Mouse (Mus musculus) forebrain, embryonic 16.5 days (tissue): ENCODE data around the gene Awat1. TPM values are rescaled to one million over a fixed set of nuclear protein-coding genes. Genes with fewer than 3 reads are reported as not detected.

Experiments
- ATAC-seq: fragments of 200-750 bp; cut with Nextera tagmentation; 2 replicates; pipeline ENCODE4 v1.8.0; 2017; ENCODE audit warnings: mild to moderate bottlenecking, moderate library complexity
- H3K27ac ChIP-seq: fragments of 300-500 bp; sonication (generic); 2 replicates; pipeline ENCODE4 v1.5.1; 2014; ENCODE audit warnings: low read length, control low read depth
- H3K27me3 ChIP-seq: fragments of 300-500 bp; sonication (generic); replicated peaks from 2 replicates; pipeline ENCODE4 v1.6.1; 2014; ENCODE audit warnings: low read length; ENCODE audit not compliant: control insufficient read depth, insufficient read depth
- H3K36me3 ChIP-seq: fragments of 300-500 bp; sonication (generic); 2 replicates; pipeline ENCODE4 v1.6.1; 2014; ENCODE audit not compliant: control insufficient read depth, insufficient read depth
- H3K4me1 ChIP-seq: fragments of 300-500 bp; sonication (generic); replicated peaks from 2 replicates; pipeline ENCODE4 v1.6.1; 2014; ENCODE audit warnings: low read length; ENCODE audit not compliant: control insufficient read depth, insufficient read depth
- H3K4me2 ChIP-seq: fragments of 300-500 bp; sonication (generic); 2 replicates; pipeline ENCODE4 v1.6.1; 2014; ENCODE audit warnings: mild to moderate bottlenecking, low read length, control low read depth
- H3K4me3 ChIP-seq: fragments of 300-500 bp; sonication (generic); replicated peaks from 2 replicates; pipeline ENCODE4 v1.5.1; 2014; ENCODE audit warnings: mild to moderate bottlenecking, low read length, control low read depth
- H3K9ac ChIP-seq: fragments of 300-500 bp; sonication (generic); replicated peaks from 2 replicates; pipeline ENCODE4 v1.6.1; 2014; ENCODE audit warnings: low read depth, low read length, control low read depth
- H3K9me3 ChIP-seq: fragments of 300-500 bp; sonication (generic); 2 replicates; pipeline ENCODE4 v1.6.1; 2016; ENCODE audit warnings: low read length; ENCODE audit not compliant: control insufficient read depth
- WGBS: fragments of 180-500 bp; shearing (Covaris S2); extraction: QIAGEN DNeasy Blood & Tissue Kit; methylation state at CpG from one replicate; pipeline ENCODE4 v1.1.7; 2014; 5-methylcytosine and 5-hydroxymethylcytosine counted together
- polyA plus RNA-seq: library from polyadenylated mRNA; unstranded; fragments of >200 nt; fragmentation: Nextera tagmentation; extraction: Ambion mirVana; gene quantifications from 2 replicates; pipeline ENCODE4 v1.2.1, GENCODE M21; 2015

Gene Awat1
- not detected in 2 replicates for polyA plus RNA-seq

GRCm38 (mm10) chrX:100571951-100572350 is at the start of gene Awat1:
Gene Awat1 (plus strand): TSS chrX:100572251.
- H3K27me3 ChIP-seq: no peaks in the 10 kb centered on the region
- H3K27ac ChIP-seq: no peak within 1 kb of the TSS
- no peak for ATAC-seq
- no peaks in the 10 kb centered on the region for H3K4me1 ChIP-seq
- no peaks in the 10 kb centered on the region for H3K36me3 ChIP-seq
- WGBS: 93% methylated on average over 1 of the region's 1 CpGs
- no peaks in the 10 kb centered on the region for H3K9me3 ChIP-seq
- no peak within 1 kb of the TSS for H3K4me3 ChIP-seq
- no peak within 1 kb of the TSS for H3K4me2 ChIP-seq
- H3K9ac ChIP-seq: no peak within 1 kb of the TSS

GRCm38 (mm10) chrX:100524471-100524870 is 47.6 kb upstream of the Awat1 start, which contains the start of gene Dgat2l6:
Gene Dgat2l6 (plus strand): TSS chrX:100524838.
- no peaks in the 10 kb centered on the region for H3K9me3 ChIP-seq

GRCm38 (mm10) chrX:100556026-100556425 is 16.0 kb upstream of the Awat1 start:
- H3K27ac ChIP-seq: no peak overlapping the region
- H3K36me3 ChIP-seq: no peaks in the 10 kb centered on the region
- WGBS: 89% methylated on average over 3 of the region's 3 CpGs
- H3K4me1 ChIP-seq: no peaks in the 10 kb centered on the region
- H3K27me3 ChIP-seq: no peaks in the 10 kb centered on the region
- H3K9ac ChIP-seq: no peak overlapping the region
- H3K9me3 ChIP-seq: no peaks in the 10 kb centered on the region
- no peak for ATAC-seq
- H3K4me2 ChIP-seq: no peak overlapping the region
- H3K4me3 ChIP-seq: no peak overlapping the region

More at GRCm38 (mm10) chrX:100524471-100524870, 47.6 kb upstream of the Awat1 start, which contains the start of gene Dgat2l6:
- no peak within 1 kb of the TSS for H3K9ac ChIP-seq
- H3K4me3 ChIP-seq: no peak within 1 kb of the TSS
- 64% methylated on average over 4 of the region's 4 CpGs for WGBS
- H3K36me3 ChIP-seq: no peaks in the 10 kb centered on the region
- H3K27me3 ChIP-seq: no peaks in the 10 kb centered on the region
- no peak for ATAC-seq
- no peak within 1 kb of the TSS for H3K4me2 ChIP-seq
- H3K27ac ChIP-seq: no peak within 1 kb of the TSS
- H3K4me1 ChIP-seq: no peaks in the 10 kb centered on the region

GRCm38 (mm10) chrX:100565696-100566095 is 6.4 kb upstream of the Awat1 start:
- no peak for ATAC-seq
- 90% methylated on average over 3 of the region's 3 CpGs for WGBS
- Histone ChIP-seq H3K4me2 (no peak overlapping the region), H3K36me3 (no peaks in the 10 kb centered on the region), H3K27ac (no peak overlapping the region), H3K4me3 (no peak overlapping the region), H3K4me1 (no peaks in the 10 kb centered on the region), H3K9ac (no peak overlapping the region), H3K9me3 (no peaks in the 10 kb centered on the region), H3K27me3 (no peaks in the 10 kb centered on the region)

GRCm38 (mm10) chrX:100594791-100595190 is 22.7 kb downstream of the Awat1 start, which contains the start of gene P2ry4:
Gene P2ry4 (minus strand): TSS chrX:100594869.
- no peak within 1 kb of the TSS for H3K4me2 ChIP-seq
- WGBS: 66% methylated on average over 4 of the region's 4 CpGs
- H3K9me3 ChIP-seq: no peaks in the 10 kb centered on the region
- H3K27ac ChIP-seq: no peak within 1 kb of the TSS
- H3K27me3 ChIP-seq: no peaks in the 10 kb centered on the region
- no peak within 1 kb of the TSS for H3K9ac ChIP-seq
- no peak for ATAC-seq
- no peaks in the 10 kb centered on the region for H3K4me1 ChIP-seq
- H3K4me3 ChIP-seq: no peak within 1 kb of the TSS
- H3K36me3 ChIP-seq: no peaks in the 10 kb centered on the region

GRCm38 (mm10) chrX:100597439-100597838 is 25.4 kb downstream of the Awat1 start:
- Histone ChIP-seq H3K9ac (no peak overlapping the region), H3K9me3 (no peaks in the 10 kb centered on the region), H3K4me1 (no peaks in the 10 kb centered on the region), H3K27ac (no peak overlapping the region), H3K27me3 (no peaks in the 10 kb centered on the region; the same call in 1 of the 2 replicates), H3K36me3 (no peaks in the 10 kb centered on the region), H3K4me3 (no peak overlapping the region), H3K4me2 (no peak overlapping the region)
- 26% methylated on average over 5 of the region's 5 CpGs for WGBS
- no peak for ATAC-seq

GRCm38 (mm10) chrX:100599755-100600154 is 27.7 kb downstream of the Awat1 start:
- 59% methylated on average over 4 of the region's 4 CpGs for WGBS
- no peak for ATAC-seq

GRCm38 (mm10) chrX:100605314-100605713 is 33.3 kb downstream of the Awat1 start, which contains the start of gene Arr3:
Gene Arr3 (plus strand): TSS chrX:100605497.
- H3K4me1 ChIP-seq: no peaks in the 10 kb centered on the region
- H3K27me3 ChIP-seq: no peaks in the 10 kb centered on the region; the same call in 1 of the 2 replicates
- no peaks in the 10 kb centered on the region for H3K9me3 ChIP-seq
- no peak within 1 kb of the TSS for H3K4me2 ChIP-seq
- H3K36me3 ChIP-seq: no peaks in the 10 kb centered on the region
- 56% methylated on average over 1 of the region's 1 CpGs for WGBS
- H3K9ac ChIP-seq: no peak within 1 kb of the TSS
- no peak within 1 kb of the TSS for H3K4me3 ChIP-seq
- ATAC-seq: no peak
- no peak within 1 kb of the TSS for H3K27ac ChIP-seq

More at GRCm38 (mm10) chrX:100599755-100600154, 27.7 kb downstream of the Awat1 start:
- Histone ChIP-seq H3K4me1 (no peaks in the 10 kb centered on the region), H3K9me3 (no peaks in the 10 kb centered on the region), H3K4me2 (no peak overlapping the region), H3K27me3 (no peaks in the 10 kb centered on the region; the same call in 1 of the 2 replicates), H3K9ac (no peak overlapping the region), H3K36me3 (no peaks in the 10 kb centered on the region), H3K4me3 (no peak overlapping the region), H3K27ac (no peak overlapping the region)

GRCm38 (mm10) chrX:100618488-100618887 is 46.4 kb downstream of the Awat1 start:
- no peak overlapping the region for H3K9ac ChIP-seq
- WGBS: 74% methylated on average over 3 of the region's 3 CpGs
- no peak overlapping the region for H3K27ac ChIP-seq
- H3K4me3 ChIP-seq: no peak overlapping the region
- H3K27me3 ChIP-seq: no peaks in the 10 kb centered on the region
- ATAC-seq: no peak
- H3K9me3 ChIP-seq: no peaks in the 10 kb centered on the region
- no peak overlapping the region for H3K4me2 ChIP-seq
- H3K4me1 ChIP-seq: no peaks in the 10 kb centered on the region
- H3K36me3 ChIP-seq: no peaks in the 10 kb centered on the region

GRCm38 (mm10) chrX:100621366-100621765 is 49.3 kb downstream of the Awat1 start:
- WGBS: 70% methylated on average over 2 of the region's 2 CpGs
- no peak overlapping the region for H3K27ac ChIP-seq

More at GRCm38 (mm10) chrX:100621366-100621765, 49.3 kb downstream of the Awat1 start:
- Histone ChIP-seq H3K4me3 (no peak overlapping the region), H3K27me3 (no peaks in the 10 kb centered on the region), H3K9ac (no peak overlapping the region), H3K9me3 (no peaks in the 10 kb centered on the region), H3K36me3 (no peaks in the 10 kb centered on the region), H3K4me2 (no peak overlapping the region), H3K4me1 (peaks cover 9% of the 10 kb centered on the region)
- no peak for ATAC-seq
